24 mouse cellular contexts compared by ENCODE assay signal in genomic region chr3:103212142-103212541, GRCm38 (mm10). TPM values are rescaled to one million over a fixed set of nuclear protein-coding genes. Genes with fewer than 3 reads are reported as not detected.
DNase-seq lines count a peak whose midpoint lies in the region; ATAC-seq and TF ChIP-seq lines count a peak whose summit lies in the region.
"Had no signal": no experiment of that assay in that cellular context is flagged by ENCODE, and none has a peak within 500 bp of the region (broad histone marks: within the 10 kb centered on the region; RNA-seq: fewer than 3 reads in every experiment).

No protein-coding gene starts in this region.

- H3K36me3 ChIP-seq in MEL (ENCODE audit: control insufficient read depth in 1 of 2, insufficient read depth in 2 of 2, low read length in 2 of 2), result peaks cover 0 to 3% of the 10 kb centered on the region in 2 experiments; a peak in 2 of 4 replicates
- H3K36me3 ChIP-seq in thymus, adult 2 months (ENCODE audit: control insufficient read depth, insufficient read depth, low read length), result no peaks in the 10 kb centered on the region
- H3K36me3 ChIP-seq: embryonic facial prominence, embryonic 12.5 days; forebrain, embryonic 12.5 days; heart, embryonic 13.5 days; hindbrain, embryonic 12.5 days had no signal

- no peak for TF ChIP-seq POLR2A in MEL (IDR thresholded peaks at IDR 0.05; ENCODE audit: control insufficient read depth in 1 of 2, insufficient read depth in 1 of 2, low read depth in 1 of 2, low read length in 2 of 2, poor library complexity in 1 of 2)
- TF ChIP-seq POLR2A in thymus, adult 2 months (IDR thresholded peaks at IDR 0.05; ENCODE audit: control insufficient read depth, extremely low read depth, insufficient read depth, low read length, poor library complexity), result no peak

- H3K27ac ChIP-seq in MEL (ENCODE audit: control insufficient read depth, low read depth, low read length), result 0 out of 2 replicates have a peak overlapping the region, but pooled peaks have one; percentile 17
- H3K27ac ChIP-seq in thymus, adult 2 months (ENCODE audit: control insufficient read depth, insufficient read depth, low read length), result no peak overlapping the region
- H3K27ac ChIP-seq in gastrocnemius, adult 2 months, result no peak overlapping the region
- H3K27ac ChIP-seq: embryonic facial prominence, embryonic 12.5 days; forebrain, embryonic 12.5 days; heart, embryonic 13.5 days; hindbrain, embryonic 12.5 days had no signal

- 0 out of 2 replicates have a peak, but pooled peaks cover 2% of the 10 kb centered on the region for H3K9me3 ChIP-seq in MEL (replicated peaks; ENCODE audit: insufficient read depth, low read length)
- H3K9me3 ChIP-seq: embryonic facial prominence, embryonic 12.5 days; forebrain, embryonic 12.5 days; heart, embryonic 13.5 days; hindbrain, embryonic 12.5 days had no signal

- H3K4me1 ChIP-seq in MEL (ENCODE audit: control insufficient read depth in 1 of 2, insufficient read depth in 2 of 2, low read length in 2 of 2), result peaks cover 6 to 16% of the 10 kb centered on the region in 2 experiments
- H3K4me1 ChIP-seq in thymus, adult 2 months (replicated peaks; ENCODE audit: control insufficient read depth, insufficient read depth, low read length), result no peaks in the 10 kb centered on the region
- H3K4me1 ChIP-seq: embryonic facial prominence, embryonic 12.5 days; forebrain, embryonic 12.5 days; heart, embryonic 13.5 days; hindbrain, embryonic 12.5 days had no signal

- peak; percentile 73 to 74 for TF ChIP-seq EP300 in MEL (IDR thresholded peaks at IDR 0.05; ENCODE audit: low read depth in 1 of 2, low read length in 2 of 2)

- no peak for TF ChIP-seq RAD21 in MEL (IDR thresholded peaks at IDR 0.05; ENCODE audit: low read depth, low read length)

- no peaks in the 10 kb centered on the region for H3K79me2 ChIP-seq in MEL (ENCODE audit: control insufficient read depth, insufficient read depth, low read length, poor library complexity)

- H3K9ac ChIP-seq in MEL (ENCODE audit: control insufficient read depth, low read depth, low read length, poor library complexity, severe bottlenecking), result no peak overlapping the region
- H3K9ac ChIP-seq: embryonic facial prominence, embryonic 12.5 days; forebrain, embryonic 12.5 days; heart, embryonic 13.5 days; hindbrain, embryonic 12.5 days had no signal

- intact Hi-C loops in gastrocnemius, adult 2 months (cut with DNase I), result no loop called here

- WGBS in thymus, adult 2 months, result 66% methylated on average over 1 of the region's 1 CpGs

- H3K4me3 ChIP-seq in MEL (ENCODE audit: control insufficient read depth in 1 of 2, insufficient read depth in 1 of 2, low read depth in 2 of 2, low read length in 2 of 2), result no peak overlapping the region
- no peak overlapping the region for H3K4me3 ChIP-seq in thymus, adult 2 months (ENCODE audit: control insufficient read depth, insufficient read depth, low read length)
- H3K4me3 ChIP-seq in gastrocnemius, adult 2 months, result no peak overlapping the region
- H3K4me3 ChIP-seq: embryonic facial prominence, embryonic 12.5 days; forebrain, embryonic 12.5 days; heart, embryonic 13.5 days; hindbrain, embryonic 12.5 days had no signal

- no peak for TF ChIP-seq CTCF in MEL (IDR thresholded peaks at IDR 0.05 in 2 of 3, conservative IDR thresholded peaks at IDR 0.05 in 1 of 3; ENCODE audit: control insufficient read depth in 1 of 3, insufficient read depth in 1 of 3, low read depth in 2 of 3, low read length in 3 of 3, poor library complexity in 1 of 3, severe bottlenecking in 1 of 3)
- no peak for TF ChIP-seq CTCF in thymus, adult 2 months (IDR thresholded peaks at IDR 0.05; ENCODE audit: borderline replicate concordance, control insufficient read depth, extremely low read depth, insufficient read depth, low read length, poor library complexity)
- no peak for TF ChIP-seq CTCF in gastrocnemius, adult 2 months (IDR thresholded peaks at IDR 0.05)

- ATAC-seq in common myeloid progenitor, adult 5-6 weeks (replicated peaks; ENCODE audit: low read depth, poor library complexity, severe bottlenecking), result peak; percentile 59
- ATAC-seq: activated CD4-positive, CD25-positive, alpha-beta regulatory T cell, adult 4 months; forebrain, embryonic 16.5 days; hindbrain, embryonic 16.5 days; inflammation-experienced regulatory T-cells, adult 6 months; intestine, postnatal 0 days; Patski had no signal

- H3K27me3 ChIP-seq in MEL (ENCODE audit: control insufficient read depth in 1 of 2, insufficient read depth in 2 of 2, low read length in 2 of 2), result no peaks in the 10 kb centered on the region
- H3K27me3 ChIP-seq in thymus, adult 2 months (ENCODE audit: control insufficient read depth, insufficient read depth, low read length), result no peaks in the 10 kb centered on the region
- H3K27me3 ChIP-seq: CH12.LX; embryonic facial prominence, embryonic 12.5 days; forebrain, embryonic 12.5 days; heart, embryonic 13.5 days; hindbrain, embryonic 12.5 days; Patski had no signal

- DNase-seq in 416B (ENCODE audit: low read depth), result peak; percentile 85
- peak; percentile 53 for DNase-seq in MEL (ENCODE audit: low read depth, low spot score)
- DNase-seq in retina, postnatal 1 day, result no peak
- no peak for DNase-seq in thymus, adult 2 months
- DNase-seq in gastrocnemius, adult 2 months, result no peak
- DNase-seq: adrenal gland, postnatal 14 days; B cell, adult 2 months; cerebellum, adult 2 months; cerebellum, postnatal 14 days; gastrocnemius, postnatal 25 days; heart, adult 11 months; heart, postnatal 4 days had no signal

TF ChIP-seq in MEL, 35 proteins besides CTCF, POLR2A, EP300 and RAD21:
- TF ChIP-seq BHLHE40 (IDR thresholded peaks at IDR 0.05; ENCODE audit: borderline replicate concordance, low read depth, low read length), result no peak
- TF ChIP-seq JUND (IDR thresholded peaks at IDR 0.05; ENCODE audit: low read depth, low read length), result no peak
- 0 out of 2 replicates have a peak, but pooled peaks have one; percentile 27 for TF ChIP-seq SIN3A (IDR thresholded peaks at IDR 0.05; ENCODE audit: low read length)
- peak; percentile 95 for TF ChIP-seq ETS1 (IDR thresholded peaks at IDR 0.05; ENCODE audit: low read depth, low read length)
- 0 out of 2 replicates have a peak, but pooled peaks have one; percentile 36 for TF ChIP-seq MAZ (IDR thresholded peaks at IDR 0.05; ENCODE audit: low read depth, low read length)
- peak; percentile 78 for TF ChIP-seq TCF12 (IDR thresholded peaks at IDR 0.05; ENCODE audit: low read depth, low read length)
- TF ChIP-seq E2F4 (IDR thresholded peaks at IDR 0.05; ENCODE audit: borderline replicate concordance, low read depth, low read length), result no peak
- no peak for TF ChIP-seq MYC (IDR thresholded peaks at IDR 0.05; ENCODE audit: low read depth, low read length)
- no peak for TF ChIP-seq ELF1 (IDR thresholded peaks at IDR 0.05; ENCODE audit: low read depth, low read length)
- peak; percentile 72 for TF ChIP-seq GATA1 (IDR thresholded peaks at IDR 0.05; ENCODE audit: low read depth, low read length)
- TF ChIP-seq GABPA (IDR thresholded peaks at IDR 0.05; ENCODE audit: low read depth, low read length), result no peak
- no peak for TF ChIP-seq CHD1 (IDR thresholded peaks at IDR 0.05; ENCODE audit: low read depth, low read length)
- TF ChIP-seq MAFK (IDR thresholded peaks at IDR 0.05; ENCODE audit: borderline replicate concordance, low read depth, low read length), result no peak
- 0 out of 2 replicates have a peak, but pooled peaks have one; percentile 19 for TF ChIP-seq MYB (IDR thresholded peaks at IDR 0.05; ENCODE audit: low read depth, low read length)
- TF ChIP-seq TAL1 (IDR thresholded peaks at IDR 0.05; ENCODE audit: low read length), result peak; percentile 62

RNA-seq across cellular contexts. Expression of gene Bcas2, which starts 40.7 kb away (rescaled TPM):
- 115 and 117 TPM in 2 replicates for total RNA-seq in MEL (2012; rRNA removed)
- 100 to 1,000 TPM in 1 of 2 experiments, not detected in 1; 166 TPM for polyA plus RNA-seq in MEL (2012; ENCODE audit: insufficient read depth in 1 of 2, insufficient read length in 2 of 2, low read depth in 1 of 2, low replicate concordance in 2 of 2, missing spikeins in 1 of 2)
- 173 and 237 TPM in 2 replicates for total RNA-seq in common myeloid progenitor, adult 5-6 weeks (2017)
- polyA plus RNA-seq in thymus, adult 2 months (2012; rRNA removed), result 38.5 and 39.0 TPM in 2 replicates
- 10 to 100 TPM; 41.3 to 51.7 TPM for total RNA-seq in gastrocnemius, adult 2 months (2021)

Comparison
In these comparisons a context has a peak if more than half of its experiments do, and no peak if none do; other contexts are left out.
1. DNase-seq: peak in 416B (single experiment) and MEL (single experiment); none in retina, postnatal 1 day (single experiment), thymus, adult 2 months (single experiment) and gastrocnemius, adult 2 months (single experiment).